Mouse (Mus musculus) cerebellum, adult 9-10 months (tissue): ENCODE measurements around the gene Hivep1.

ENCODE experiments used
- DNase-seq: peaks from one replicate; pipeline ENCODE4 v3.0.0; 2022

Hivep1 gene

GRCm38 (mm10) chr13:42051961-42052695 lies at the start of gene Hivep1:
TSS of gene Hivep1 (plus strand) at chr13:42052021.
- DNase-seq, result peak; percentile 72

GRCm38 (mm10) chr13:42015484-42016045 lies 36.3 kb upstream of the Hivep1 start:
- no peak for DNase-seq

GRCm38 (mm10) chr13:42016218-42016617 lies 35.6 kb upstream of the Hivep1 start:
- DNase-seq, result no peak

DNA sequence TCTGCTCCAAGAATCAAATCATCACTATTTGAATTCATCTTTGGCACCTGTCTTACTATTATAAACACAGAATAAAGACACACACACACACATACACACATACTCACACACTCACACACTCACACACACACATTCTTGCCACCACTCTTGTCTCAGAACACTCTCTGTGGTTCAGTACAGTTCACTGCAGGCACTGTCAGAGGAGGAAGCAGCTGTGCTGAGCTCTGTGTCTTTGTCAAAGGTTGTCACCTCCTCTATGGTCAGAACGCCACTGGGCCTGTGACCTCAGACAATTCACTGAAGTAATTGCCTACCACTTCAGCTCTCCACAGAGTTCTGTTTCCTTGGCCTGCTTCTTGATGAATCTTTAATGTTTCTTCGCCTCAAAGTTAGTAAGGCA lies 33.5 kb upstream of the Hivep1 start:
- DNase-seq, result no peak

- DNase-seq, result no peak
These were observed 10.6 kb upstream of the Hivep1 start for GRCm38 (mm10) chr13:42041203-42041602.

DNA sequence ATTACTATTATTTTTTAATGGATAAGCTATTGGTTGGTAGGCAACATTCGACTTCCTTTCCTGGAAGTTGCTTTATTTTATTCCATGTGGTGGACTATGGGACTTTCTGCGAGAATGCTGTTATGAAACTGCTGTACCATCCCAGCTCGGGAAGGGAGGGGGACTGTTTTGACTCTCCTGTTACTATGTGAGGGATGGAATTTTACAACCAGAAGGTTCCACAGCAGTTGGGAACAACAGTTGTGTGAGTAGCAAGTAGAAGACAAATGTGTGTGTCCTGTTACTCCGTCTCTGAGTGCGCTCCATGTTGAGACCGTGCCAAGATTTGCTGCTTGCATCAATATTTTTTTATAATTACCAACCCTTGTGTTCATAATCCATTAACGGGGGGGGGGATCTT lies 8.4 kb upstream of the Hivep1 start:
- no peak for DNase-seq

GRCm38 (mm10) chr13:42048991-42049773 lies 2.6 kb upstream of the Hivep1 start:
- DNase-seq, result peak; percentile 46

DNA sequence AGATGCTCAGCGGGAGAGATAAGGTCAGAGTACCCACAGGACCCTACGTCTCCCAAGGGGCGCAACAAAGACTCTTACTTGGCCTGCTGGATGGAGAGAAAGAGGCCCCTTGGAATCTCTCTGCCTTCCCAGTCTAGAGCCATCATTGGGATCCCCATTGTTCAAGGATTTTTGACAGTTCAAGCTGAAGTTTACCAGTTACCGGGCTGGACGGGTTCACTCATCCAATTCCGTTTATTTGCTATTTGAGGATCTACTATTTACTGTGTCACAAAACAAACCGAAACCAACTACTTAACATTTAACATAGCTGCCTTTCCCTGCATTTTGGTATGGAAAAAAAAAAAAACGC lies 2.1 kb upstream of the Hivep1 start:
- DNase-seq, result no peak

- no peak for DNase-seq
These were observed 1.7 kb upstream of the Hivep1 start for GRCm38 (mm10) chr13:42050160-42050559.

- no peak for DNase-seq
These were observed 980 bp upstream of the Hivep1 start for GRCm38 (mm10) chr13:42050880-42051201.

DNA sequence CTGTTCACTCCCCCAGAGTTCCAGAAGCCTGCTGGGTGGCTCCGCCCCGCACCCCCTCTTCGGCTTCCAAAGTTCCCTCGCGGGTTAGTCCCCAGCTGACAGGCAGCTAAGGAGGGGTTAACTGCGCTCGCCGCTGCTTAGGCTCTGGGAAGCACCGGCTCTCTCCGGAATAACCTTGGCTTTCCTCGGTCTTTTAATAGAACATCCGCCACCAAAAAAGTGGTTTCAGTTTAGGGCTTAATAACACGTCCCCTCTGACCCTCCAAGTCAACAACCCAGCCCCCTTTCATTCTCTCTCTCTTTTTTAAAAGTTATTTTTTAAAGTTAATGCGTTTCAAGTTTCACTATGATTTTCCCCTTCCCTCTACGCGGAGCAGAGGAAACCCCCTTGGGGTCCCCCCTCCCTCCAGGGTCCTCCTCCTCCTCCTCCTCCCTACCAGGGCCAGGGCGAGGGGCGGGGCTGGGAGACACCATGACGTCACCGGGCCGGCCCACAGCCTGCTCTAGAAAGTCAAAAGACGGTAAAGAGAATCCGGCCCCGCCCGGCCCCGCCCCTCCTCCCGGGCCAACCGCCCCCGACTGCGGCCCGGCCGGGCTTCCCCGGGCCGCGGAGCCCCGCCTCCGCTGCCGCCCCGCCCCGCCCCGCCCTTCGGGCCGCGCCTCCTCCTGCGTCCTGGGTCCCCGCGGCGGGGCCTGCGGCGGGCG lies 467 bp upstream of the Hivep1 start:
- peak; percentile 95 for DNase-seq

- peak; percentile 73 for DNase-seq
These were observed 1.1 kb downstream of the Hivep1 start for GRCm38 (mm10) chr13:42052696-42053541.

- DNase-seq, result no peak
These were observed 1.8 kb downstream of the Hivep1 start for GRCm38 (mm10) chr13:42053656-42054055.

DNA sequence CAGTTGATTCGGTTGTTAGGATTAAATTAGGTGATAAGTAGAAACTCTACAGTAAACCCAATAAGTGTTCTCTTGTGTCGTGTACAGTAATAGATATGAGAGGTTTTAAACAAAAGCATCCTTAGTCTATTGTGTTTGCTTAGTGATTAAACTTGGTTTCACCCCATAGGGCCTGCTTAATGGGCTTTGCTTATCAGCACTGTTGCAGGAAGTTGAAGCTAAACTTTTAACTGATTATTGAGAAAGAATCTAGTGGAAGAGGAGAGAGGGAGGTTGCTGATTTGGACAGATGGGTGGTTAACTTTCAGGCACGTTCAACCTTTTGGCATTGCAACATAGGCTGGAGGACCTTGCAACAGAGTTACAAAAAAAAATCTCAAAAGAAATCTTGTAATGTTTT lies 2.3 kb downstream of the Hivep1 start:
- DNase-seq, result no peak

DNA sequence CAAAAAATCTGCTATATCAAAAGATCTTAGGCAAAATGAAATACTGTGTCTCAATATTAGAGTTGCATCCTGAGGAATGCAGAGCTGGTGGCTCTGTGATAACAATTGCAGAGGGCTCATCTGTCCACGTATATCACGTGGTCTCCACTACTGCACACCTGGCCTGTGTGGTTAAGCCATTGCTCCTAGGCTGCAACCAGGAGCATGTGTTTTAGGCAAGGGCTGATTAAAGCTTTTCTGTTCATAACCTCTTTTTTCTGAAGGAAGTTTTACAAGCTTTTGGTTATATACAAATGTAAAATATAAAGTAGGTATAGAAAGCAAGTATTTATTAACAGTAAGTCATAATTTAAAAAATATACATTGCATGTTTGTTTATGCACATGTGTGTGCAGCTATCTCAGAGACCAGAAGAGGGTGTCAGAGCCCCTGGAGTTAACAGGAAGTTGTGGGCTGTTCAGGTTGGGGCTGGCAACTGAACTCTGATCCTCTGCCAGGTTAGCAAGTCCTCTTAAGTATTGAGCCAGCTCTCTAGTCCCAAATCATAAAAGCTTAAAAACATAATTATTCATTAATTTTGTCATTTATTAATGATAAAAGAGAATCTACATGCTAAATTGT lies 5.0 kb downstream of the Hivep1 start:
- DNase-seq, result no peak

- no peak for DNase-seq
These were observed 9.2 kb downstream of the Hivep1 start for GRCm38 (mm10) chr13:42060846-42061630.

GRCm38 (mm10) chr13:42064257-42064656 lies 12.4 kb downstream of the Hivep1 start:
- DNase-seq, result no peak

DNA sequence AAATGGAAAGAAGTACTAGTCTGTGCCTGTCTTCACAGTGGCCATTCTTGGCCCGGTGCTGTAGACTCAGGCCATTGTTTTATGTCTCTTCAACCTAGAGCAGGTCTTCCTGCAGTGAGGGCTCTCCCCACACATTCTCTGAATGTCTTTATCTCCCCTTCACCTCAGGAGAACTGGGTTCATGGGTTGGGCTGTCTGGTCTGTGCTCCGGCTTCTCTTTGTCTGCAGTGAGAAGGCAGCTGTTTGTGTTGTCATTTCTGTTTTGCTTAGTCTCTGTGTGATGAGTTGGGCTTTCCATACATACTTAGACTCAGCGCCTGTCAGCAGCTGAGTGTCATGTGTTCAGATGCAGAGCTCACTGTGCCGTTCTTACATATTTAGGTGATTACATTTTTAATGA lies 18.4 kb downstream of the Hivep1 start:
- no peak for DNase-seq

- no peak for DNase-seq
These were observed 19.2 kb downstream of the Hivep1 start for GRCm38 (mm10) chr13:42071011-42071410.

- no peak for DNase-seq
These were observed 21.5 kb downstream of the Hivep1 start for GRCm38 (mm10) chr13:42073285-42073684.

DNA sequence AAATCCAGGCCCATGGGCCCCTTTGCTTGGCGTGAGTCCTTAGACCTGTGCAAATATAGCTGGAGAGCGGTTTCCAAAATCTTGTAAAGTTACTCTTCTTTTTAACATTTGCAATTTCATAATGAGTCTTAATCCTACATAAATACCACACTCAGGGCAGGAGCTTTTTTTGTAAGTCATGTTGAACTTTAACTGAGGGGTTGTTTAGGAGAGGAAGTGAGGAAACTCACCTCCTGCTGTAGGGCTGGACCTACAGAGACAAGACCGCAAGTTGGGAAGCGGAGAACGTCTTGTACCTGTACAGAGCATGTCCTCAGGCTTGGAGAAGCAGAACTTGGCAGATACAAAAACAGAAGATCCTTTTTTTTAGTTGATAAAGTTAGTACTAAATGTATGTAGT lies 23.7 kb downstream of the Hivep1 start:
- no peak for DNase-seq
